Mouse (Mus musculus): ENCODE measurements around the gene Ctnna2. TPM values are rescaled to one million over a fixed set of nuclear protein-coding genes. Genes with fewer than 3 reads are reported as not detected.

Gene Ctnna2
- total RNA-seq, 1 experiment: 0.22 TPM

GRCm38 (mm10) chr6:77604642-77605392, 374.7 kb downstream of the Ctnna2 start:
- no peak for TF ChIP-seq ZNF384 (IDR thresholded peaks at IDR 0.05; ENCODE audit: low read depth, low read length)
- TF ChIP-seq MAFK (IDR thresholded peaks at IDR 0.05; ENCODE audit: insufficient read depth, low read depth, low read length): no peak
- no peak for TF ChIP-seq ZC3H11A (IDR thresholded peaks at IDR 0.05; ENCODE audit: borderline replicate concordance, low read depth, low read length)
- TF ChIP-seq HCFC1 (IDR thresholded peaks at IDR 0.05; ENCODE audit: borderline replicate concordance, insufficient read depth, low read length): no peak
- TF ChIP-seq CHD2 (IDR thresholded peaks at IDR 0.05; ENCODE audit: low read depth, low read length): no peak
- H3K4me1 ChIP-seq (ENCODE audit: control insufficient read depth in 2 of 2, insufficient read depth in 2 of 2, low read length in 2 of 2, poor library complexity in 1 of 2): no peaks in the 10 kb centered on the region
- no peak overlapping the region for H3K9ac ChIP-seq (ENCODE audit: insufficient read depth, low read depth, low read length, poor library complexity, severe bottlenecking)
- no peak overlapping the region for H3K27ac ChIP-seq (ENCODE audit: insufficient read depth, low read depth, low read length, poor library complexity, severe bottlenecking)
- H3K36me3 ChIP-seq (ENCODE audit: control insufficient read depth, insufficient read depth, low read length, poor library complexity, severe bottlenecking): no peaks in the 10 kb centered on the region
- H3K9me3 ChIP-seq (ENCODE audit: control insufficient read depth, insufficient read depth, low read depth, low read length): no peaks in the 10 kb centered on the region
- no peak overlapping the region for H3K4me3 ChIP-seq (ENCODE audit: insufficient read depth in 1 of 2, low read depth in 1 of 2, low read length in 2 of 2, poor library complexity in 1 of 2, severe bottlenecking in 1 of 2)
- in situ Hi-C loops (cut with MboI; ENCODE audit: low sequenced_read_pairs in 2 of 2, unreplicated experiment in 2 of 2): no loop called here
- no peak for DNase-seq (ENCODE audit: low read depth, low spot score)

DNA sequence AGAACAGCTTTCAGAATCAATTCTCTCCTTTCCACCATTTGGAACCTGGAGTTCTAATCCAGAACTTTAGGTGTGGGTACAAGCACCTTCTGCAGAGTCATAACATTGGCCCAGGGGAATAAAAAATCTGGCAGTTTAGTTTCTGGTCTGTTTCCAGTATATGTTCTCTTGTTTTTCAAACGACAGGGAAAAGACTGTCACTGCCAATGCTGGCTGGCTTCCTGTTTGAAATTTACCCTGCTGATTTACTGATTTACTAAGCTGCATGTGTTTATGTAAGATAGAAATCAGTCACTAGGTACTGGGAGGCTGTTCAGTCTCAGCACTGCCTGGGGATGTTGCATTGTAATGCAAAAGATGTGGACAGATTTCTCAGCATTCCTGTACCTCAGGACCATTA, 375.6 kb downstream of the Ctnna2 start:
- H3K9me3 ChIP-seq (ENCODE audit: control insufficient read depth, insufficient read depth, low read depth, low read length): no peaks in the 10 kb centered on the region
- H3K4me3 ChIP-seq (ENCODE audit: insufficient read depth in 1 of 2, low read depth in 1 of 2, low read length in 2 of 2, poor library complexity in 1 of 2, severe bottlenecking in 1 of 2): no peak overlapping the region
- DNase-seq (ENCODE audit: low read depth, low spot score): no peak
- no peak overlapping the region for H3K9ac ChIP-seq (ENCODE audit: insufficient read depth, low read depth, low read length, poor library complexity, severe bottlenecking)
- in situ Hi-C loops (cut with MboI; ENCODE audit: low sequenced_read_pairs in 2 of 2, unreplicated experiment in 2 of 2): no loop called here
- TF ChIP-seq ZNF384 (IDR thresholded peaks at IDR 0.05; ENCODE audit: low read depth, low read length) (no peak), CHD2 (IDR thresholded peaks at IDR 0.05; ENCODE audit: low read depth, low read length) (no peak), MAFK (IDR thresholded peaks at IDR 0.05; ENCODE audit: insufficient read depth, low read depth, low read length) (no peak), ZC3H11A (IDR thresholded peaks at IDR 0.05; ENCODE audit: borderline replicate concordance, low read depth, low read length) (no peak), HCFC1 (IDR thresholded peaks at IDR 0.05; ENCODE audit: borderline replicate concordance, insufficient read depth, low read length) (no peak)
- H3K36me3 ChIP-seq (ENCODE audit: control insufficient read depth, insufficient read depth, low read length, poor library complexity, severe bottlenecking): no peaks in the 10 kb centered on the region
- no peaks in the 10 kb centered on the region for H3K4me1 ChIP-seq (ENCODE audit: control insufficient read depth in 2 of 2, insufficient read depth in 2 of 2, low read length in 2 of 2, poor library complexity in 1 of 2)
- H3K27ac ChIP-seq (ENCODE audit: insufficient read depth, low read depth, low read length, poor library complexity, severe bottlenecking): no peak overlapping the region

DNA sequence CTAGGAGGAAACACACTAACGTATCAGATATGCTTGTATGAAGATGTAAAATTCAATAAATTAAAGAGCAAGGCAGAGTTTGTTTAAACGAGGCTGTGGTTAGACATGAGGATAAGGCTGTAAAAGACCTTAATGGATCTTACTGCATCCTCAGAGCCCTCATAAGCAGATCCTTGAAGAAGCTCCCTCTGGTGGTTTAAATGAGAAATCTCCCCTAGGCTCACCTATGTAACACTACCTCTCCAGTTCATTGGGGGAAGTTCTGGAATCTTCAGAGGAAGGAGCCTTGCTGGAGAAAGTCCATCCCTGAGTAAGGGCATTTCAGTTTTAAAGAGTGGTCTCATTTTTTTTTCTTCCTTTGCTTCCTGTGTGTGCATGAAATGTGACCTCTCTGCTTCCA, 380.3 kb downstream of the Ctnna2 start:
- no peak for DNase-seq (ENCODE audit: low read depth, low spot score)
- Histone ChIP-seq H3K9me3 (ENCODE audit: control insufficient read depth, insufficient read depth, low read depth, low read length) (no peaks in the 10 kb centered on the region), H3K4me3 (ENCODE audit: insufficient read depth in 1 of 2, low read depth in 1 of 2, low read length in 2 of 2, poor library complexity in 1 of 2, severe bottlenecking in 1 of 2) (no peak overlapping the region), H3K27ac (ENCODE audit: insufficient read depth, low read depth, low read length, poor library complexity, severe bottlenecking) (no peak overlapping the region), H3K4me1 (ENCODE audit: control insufficient read depth in 2 of 2, insufficient read depth in 2 of 2, low read length in 2 of 2, poor library complexity in 1 of 2) (no peaks in the 10 kb centered on the region), H3K36me3 (ENCODE audit: control insufficient read depth, insufficient read depth, low read length, poor library complexity, severe bottlenecking) (no peaks in the 10 kb centered on the region), H3K9ac (ENCODE audit: insufficient read depth, low read depth, low read length, poor library complexity, severe bottlenecking) (no peak overlapping the region)
- no peak for TF ChIP-seq ZC3H11A (IDR thresholded peaks at IDR 0.05; ENCODE audit: borderline replicate concordance, low read depth, low read length)
- no peak for TF ChIP-seq MAFK (IDR thresholded peaks at IDR 0.05; ENCODE audit: insufficient read depth, low read depth, low read length)
- no peak for TF ChIP-seq ZNF384 (IDR thresholded peaks at IDR 0.05; ENCODE audit: low read depth, low read length)
- TF ChIP-seq HCFC1 (IDR thresholded peaks at IDR 0.05; ENCODE audit: borderline replicate concordance, insufficient read depth, low read length): no peak
- TF ChIP-seq CHD2 (IDR thresholded peaks at IDR 0.05; ENCODE audit: low read depth, low read length): no peak
- in situ Hi-C loops (cut with MboI; ENCODE audit: low sequenced_read_pairs in 2 of 2, unreplicated experiment in 2 of 2): no loop called here

DNA sequence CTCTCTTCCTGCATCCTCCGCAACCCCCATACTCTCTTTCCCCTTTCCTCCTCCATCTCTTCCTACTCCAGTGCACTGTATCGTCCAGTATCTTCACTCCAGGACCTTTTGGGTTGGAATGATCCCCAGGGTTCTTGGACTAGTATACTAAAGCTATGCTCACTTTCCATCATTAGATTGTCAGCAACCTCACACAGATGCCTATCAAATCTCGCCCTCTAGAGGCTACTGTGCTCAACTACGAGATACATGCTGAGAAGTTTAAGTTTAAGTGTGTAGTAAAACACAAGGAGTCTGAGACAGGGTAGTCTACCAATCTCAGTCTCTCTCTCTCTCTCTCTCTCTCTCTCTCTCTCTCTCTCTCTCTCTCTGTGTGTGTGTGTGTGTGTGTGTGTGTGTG, 396.9 kb downstream of the Ctnna2 start:
- in situ Hi-C loops (cut with MboI; ENCODE audit: low sequenced_read_pairs in 2 of 2, unreplicated experiment in 2 of 2): no loop called here
- no peaks in the 10 kb centered on the region for H3K4me1 ChIP-seq (ENCODE audit: control insufficient read depth in 2 of 2, insufficient read depth in 2 of 2, low read length in 2 of 2, poor library complexity in 1 of 2)
- H3K9ac ChIP-seq (ENCODE audit: insufficient read depth, low read depth, low read length, poor library complexity, severe bottlenecking): no peak overlapping the region
- H3K27ac ChIP-seq (ENCODE audit: insufficient read depth, low read depth, low read length, poor library complexity, severe bottlenecking): no peak overlapping the region
- no peaks in the 10 kb centered on the region for H3K9me3 ChIP-seq (ENCODE audit: control insufficient read depth, insufficient read depth, low read depth, low read length)
- H3K36me3 ChIP-seq (ENCODE audit: control insufficient read depth, insufficient read depth, low read length, poor library complexity, severe bottlenecking): no peaks in the 10 kb centered on the region
- DNase-seq (ENCODE audit: low read depth, low spot score): no peak
- no peak overlapping the region for H3K4me3 ChIP-seq (ENCODE audit: insufficient read depth in 1 of 2, low read depth in 1 of 2, low read length in 2 of 2, poor library complexity in 1 of 2, severe bottlenecking in 1 of 2)
- TF ChIP-seq MAFK (IDR thresholded peaks at IDR 0.05; ENCODE audit: insufficient read depth, low read depth, low read length): no peak
- no peak for TF ChIP-seq HCFC1 (IDR thresholded peaks at IDR 0.05; ENCODE audit: borderline replicate concordance, insufficient read depth, low read length)
- no peak for TF ChIP-seq ZNF384 (IDR thresholded peaks at IDR 0.05; ENCODE audit: low read depth, low read length)
- TF ChIP-seq CHD2 (IDR thresholded peaks at IDR 0.05; ENCODE audit: low read depth, low read length): no peak
- no peak for TF ChIP-seq ZC3H11A (IDR thresholded peaks at IDR 0.05; ENCODE audit: borderline replicate concordance, low read depth, low read length)

Measured in ES-E14 (cell line).